Mouse (Mus musculus): Measurements from ENCODE around the gene Pde8a.

- TF ChIP-seq CTCF (conservative IDR thresholded peaks at IDR 0.05; ENCODE audit: low read length) (no peak), POU5F1 (IDR thresholded peaks at IDR 0.05; ENCODE audit: borderline replicate concordance, low read length) (no peak)
Observed at GRCm38 (mm10) chr7:81337785-81338521, 124.6 kb downstream of the Pde8a start.
